Mouse (Mus musculus) brain, embryonic 14.5 days (tissue): ENCODE measurements around the gene Zmym4.
"Not testable (repeated sequence)": the region's sequence is repeated elsewhere in the genome, so short reads cannot be mapped to it uniquely, and the experiment has no call there.

Experiments
- CTCF ChIP-seq: fragments of 200-500 bp; IDR thresholded peaks from 2 replicates; pipeline ENCODE4 v1.5.1; 2012; ENCODE audit warnings: inconsistent platforms, mild to moderate bottlenecking, moderate library complexity, borderline replicate concordance; ENCODE audit not compliant: insufficient read depth, insufficient read length; ENCODE audit errors: extremely low read depth
- POLR2A ChIP-seq: fragments of 200-500 bp; IDR thresholded peaks from 2 replicates; pipeline ENCODE4 v1.6.1; 2012; ENCODE audit warnings: mild to moderate bottlenecking, inconsistent platforms, borderline replicate concordance; ENCODE audit not compliant: poor library complexity, insufficient read depth, insufficient read length, severe bottlenecking; ENCODE audit errors: extremely low read depth

GRCm38 (mm10) chr4:126950801-126951200 is 17.1 kb downstream of the Zmym4 start:
- TF ChIP-seq POLR2A, CTCF: not testable (repeated sequence)
